Mouse (Mus musculus) heart, embryonic 11.5 days (tissue): ENCODE measurements around the gene Gm10282. TPM values are rescaled to one million over a fixed set of nuclear protein-coding genes. Genes with fewer than 3 reads are reported as not detected.

Experiments used
- ATAC-seq: fragments of 200-750 bp; cut with Nextera tagmentation; replicated peaks from 2 replicates; pipeline ENCODE4 v1.8.0; 2017; ENCODE audit warnings: moderate library complexity; ENCODE audit not compliant: insufficient number of reproducible peaks, low FRiP score, low TSS enrichment
- H3K27ac ChIP-seq: fragments of 300-500 bp; sonication (generic); 2 replicates; pipeline ENCODE4 v1.5.1; 2014; ENCODE audit warnings: mild to moderate bottlenecking, low read depth, low read length
- H3K27me3 ChIP-seq: fragments of 300-500 bp; sonication (generic); 2 replicates; pipeline ENCODE4 v1.6.1; 2014; ENCODE audit warnings: mild to moderate bottlenecking, low read length, mixed read lengths; ENCODE audit not compliant: control insufficient read depth, insufficient read depth
- H3K36me3 ChIP-seq: fragments of 300-500 bp; sonication (generic); 2 replicates; pipeline ENCODE4 v1.6.1; 2014; ENCODE audit warnings: mild to moderate bottlenecking, low read length, moderate library complexity, mixed read lengths; ENCODE audit not compliant: control insufficient read depth, insufficient read depth
- H3K4me1 ChIP-seq: fragments of 300-500 bp; sonication (generic); 2 replicates; pipeline ENCODE4 v1.6.1; 2014; ENCODE audit warnings: low read length; ENCODE audit not compliant: control insufficient read depth, insufficient read depth
- H3K4me2 ChIP-seq: fragments of 300-500 bp; sonication (generic); 2 replicates; pipeline ENCODE4 v1.6.1; 2014; ENCODE audit warnings: mild to moderate bottlenecking, moderate library complexity
- H3K4me3 ChIP-seq: fragments of 300-500 bp; sonication (generic); 2 replicates; pipeline ENCODE4 v1.5.1; 2014; ENCODE audit warnings: low read depth, low read length
- H3K9ac ChIP-seq: fragments of 300-500 bp; sonication (generic); 2 replicates; pipeline ENCODE4 v1.6.1; 2014; ENCODE audit warnings: mild to moderate bottlenecking, low read depth, low read length, moderate library complexity
- H3K9me3 ChIP-seq: fragments of 300-500 bp; sonication (generic); replicated peaks from 2 replicates; pipeline ENCODE4 v1.6.1; 2016; ENCODE audit warnings: low read length; ENCODE audit not compliant: control insufficient read depth
- WGBS: fragments of 180-500 bp; shearing (Covaris S2); extraction: QIAGEN DNeasy Blood & Tissue Kit; methylation state at CpG from one replicate; pipeline ENCODE4 v1.1.7; 2014; ENCODE audit not compliant: insufficient replicate concordance; 5-methylcytosine and 5-hydroxymethylcytosine counted together
- polyA plus RNA-seq: library from polyadenylated mRNA; unstranded; fragments of >200 nt; fragmentation: Nextera tagmentation; extraction: Ambion mirVana; gene quantifications from 2 replicates; pipeline ENCODE4 v1.2.1, GENCODE M21; 2014

The Gm10282 gene
- polyA plus RNA-seq, 1 experiment from 2014 or later: 22.5 TPM

GRCm38 (mm10) chr8:72320803-72321583, 15.9 kb upstream of the Gm10282 start:
- H3K36me3 ChIP-seq: no peaks in the 10 kb centered on the region
- H3K4me2 ChIP-seq: peak overlapping the region; percentile 97
- H3K4me1 ChIP-seq: peaks cover 22% of the 10 kb centered on the region; the same call in 1 of the 2 replicates
- peak overlapping the region; percentile 83 for H3K9ac ChIP-seq
- 54% methylated on average over 25 of the region's 25 CpGs for WGBS
- H3K9me3 ChIP-seq: no peaks in the 10 kb centered on the region
- ATAC-seq: no peak
- H3K27ac ChIP-seq: peak overlapping the region; percentile 35; the same call in 1 of the 2 replicates
- H3K27me3 ChIP-seq: peaks cover 19% of the 10 kb centered on the region
- H3K4me3 ChIP-seq: peak overlapping the region; percentile 76

- no peak for ATAC-seq
- Histone ChIP-seq H3K27me3 (peaks cover 19% of the 10 kb centered on the region), H3K27ac (peak overlapping the region; percentile 66; the same call in 1 of the 2 replicates)
Observed at GRCm38 (mm10) chr8:72319921-72320802, 15.1 kb upstream of the Gm10282 start.

GRCm38 (mm10) chr8:72319397-72319796, 14.3 kb upstream of the Gm10282 start:
- H3K27me3 ChIP-seq: peaks cover 19% of the 10 kb centered on the region
- peaks cover 22% of the 10 kb centered on the region; the same call in 1 of the 2 replicates for H3K4me1 ChIP-seq
- peak overlapping the region; percentile 76 for H3K4me3 ChIP-seq
- peak overlapping the region; percentile 83 for H3K9ac ChIP-seq
- H3K4me2 ChIP-seq: peak overlapping the region; percentile 97
- H3K27ac ChIP-seq: peak overlapping the region; percentile 66
- no peaks in the 10 kb centered on the region for H3K9me3 ChIP-seq
- H3K36me3 ChIP-seq: no peaks in the 10 kb centered on the region
- under 1% methylated on average over 47 of the region's 48 CpGs for WGBS
- ATAC-seq: 0 out of 2 replicates have a peak, but pooled peaks have one; percentile 2

More at GRCm38 (mm10) chr8:72319921-72320802, 15.1 kb upstream of the Gm10282 start:
- H3K4me3 ChIP-seq: peak overlapping the region; percentile 76
- peaks cover 22% of the 10 kb centered on the region; the same call in 1 of the 2 replicates for H3K4me1 ChIP-seq
- no peaks in the 10 kb centered on the region for H3K36me3 ChIP-seq
- peak overlapping the region; percentile 97 for H3K4me2 ChIP-seq
- 6% methylated on average over 54 of the region's 55 CpGs for WGBS
- H3K9me3 ChIP-seq: no peaks in the 10 kb centered on the region
- H3K9ac ChIP-seq: peak overlapping the region; percentile 83

- peaks cover 22% of the 10 kb centered on the region; the same call in 1 of the 2 replicates for H3K4me1 ChIP-seq
- peak within 1 kb of the TSS; percentile 76 for H3K4me3 ChIP-seq
- ATAC-seq: peak; percentile 96
- H3K27ac ChIP-seq: peak within 1 kb of the TSS; percentile 66
- H3K4me2 ChIP-seq: peak within 1 kb of the TSS; percentile 97
- peak within 1 kb of the TSS; percentile 83 for H3K9ac ChIP-seq
- under 1% methylated on average over 38 of the region's 46 CpGs for WGBS
- no peaks in the 10 kb centered on the region for H3K9me3 ChIP-seq
- peaks cover 19% of the 10 kb centered on the region for H3K27me3 ChIP-seq
- no peaks in the 10 kb centered on the region for H3K36me3 ChIP-seq
Observed at GRCm38 (mm10) chr8:72318801-72319322, 13.8 kb upstream of the Gm10282 start, which contains the start of gene Klf2. Gene Klf2, plus strand, starts transcription at chr8:72319033.

GRCm38 (mm10) chr8:72317741-72318301, 12.8 kb upstream of the Gm10282 start:
- Histone ChIP-seq H3K4me2 (no peak overlapping the region), H3K9me3 (no peaks in the 10 kb centered on the region), H3K9ac (no peak overlapping the region), H3K27ac (no peak overlapping the region), H3K4me1 (peaks cover 21% of the 10 kb centered on the region; the same call in 1 of the 2 replicates), H3K27me3 (peaks cover 19% of the 10 kb centered on the region), H3K36me3 (no peaks in the 10 kb centered on the region), H3K4me3 (no peak overlapping the region)
- ATAC-seq: no peak
- whole genome bisulfite sequencing: 51% methylated on average over 5 of the region's 5 CpGs

- peaks cover 16% of the 10 kb centered on the region for H3K27me3 ChIP-seq
- no peak overlapping the region for H3K4me2 ChIP-seq
- H3K4me3 ChIP-seq: no peak overlapping the region
- no peak overlapping the region for H3K9ac ChIP-seq
- no peak overlapping the region for H3K27ac ChIP-seq
- WGBS: 53% methylated on average over 10 of the region's 10 CpGs
- peaks cover 17% of the 10 kb centered on the region for H3K4me1 ChIP-seq
- H3K36me3 ChIP-seq: no peaks in the 10 kb centered on the region
- H3K9me3 ChIP-seq: no peaks in the 10 kb centered on the region
- no peak for ATAC-seq
Observed at GRCm38 (mm10) chr8:72316053-72316695, 11.1 kb upstream of the Gm10282 start.

- H3K9me3 ChIP-seq: no peaks in the 10 kb centered on the region
- peaks cover 8% of the 10 kb centered on the region for H3K4me1 ChIP-seq
- no peaks in the 10 kb centered on the region for H3K27me3 ChIP-seq
- 54% methylated on average over 3 of the region's 3 CpGs for WGBS
- no peak overlapping the region for H3K27ac ChIP-seq
- no peak for ATAC-seq
- no peaks in the 10 kb centered on the region for H3K36me3 ChIP-seq
- no peak overlapping the region for H3K4me3 ChIP-seq
- no peak overlapping the region for H3K9ac ChIP-seq
- H3K4me2 ChIP-seq: no peak overlapping the region
Observed at GRCm38 (mm10) chr8:72312926-72313518, 8.0 kb upstream of the Gm10282 start.
